Mouse (Mus musculus) midbrain, embryonic 15.5 days (tissue): ENCODE measurements around the gene Dcaf8. TPM values are rescaled to one million over a fixed set of nuclear protein-coding genes. Genes with fewer than 3 reads are reported as not detected.
"Not testable (repeated sequence)": the region's sequence is repeated elsewhere in the genome, so short reads cannot be mapped to it uniquely, and the experiment has no call there.

Experiments
- ATAC-seq: fragments of 200-750 bp; cut with Nextera tagmentation; replicated peaks from 2 replicates; pipeline ENCODE4 v1.8.0; 2017; ENCODE audit warnings: moderate TSS enrichment
- H3K27ac ChIP-seq: fragments of 300-500 bp; sonication (generic); 2 replicates; pipeline ENCODE4 v1.5.1; 2015; ENCODE audit warnings: mild to moderate bottlenecking, inconsistent platforms
- H3K27me3 ChIP-seq: fragments of 300-500 bp; sonication (generic); replicated peaks from 2 replicates; pipeline ENCODE4 v1.6.1; 2015; ENCODE audit warnings: inconsistent platforms
- H3K36me3 ChIP-seq: fragments of 300-500 bp; sonication (generic); replicated peaks from 2 replicates; pipeline ENCODE4 v1.6.1; 2015; ENCODE audit warnings: inconsistent platforms
- H3K4me1 ChIP-seq: fragments of 300-500 bp; sonication (generic); 2 replicates; pipeline ENCODE4 v1.6.1; 2015; ENCODE audit warnings: inconsistent platforms
- H3K4me2 ChIP-seq: fragments of 300-500 bp; sonication (generic); 2 replicates; pipeline ENCODE4 v1.6.1; 2015; ENCODE audit warnings: inconsistent platforms, mild to moderate bottlenecking, moderate library complexity
- H3K4me3 ChIP-seq: fragments of 300-500 bp; sonication (generic); 2 replicates; pipeline ENCODE4 v1.5.1; 2015; ENCODE audit warnings: mild to moderate bottlenecking, inconsistent platforms
- H3K9ac ChIP-seq: fragments of 300-500 bp; sonication (generic); 2 replicates; pipeline ENCODE4 v1.6.1; 2015; ENCODE audit warnings: mild to moderate bottlenecking, inconsistent platforms
- H3K9me3 ChIP-seq: fragments of 300-500 bp; sonication (generic); 2 replicates; pipeline ENCODE4 v1.6.1; 2016; ENCODE audit warnings: inconsistent platforms
- WGBS: fragments of 180-500 bp; shearing (Covaris S2); methylation state at CpG from one replicate; pipeline ENCODE4 v1.1.7; 2015; ENCODE audit warnings: mixed read lengths; 5-methylcytosine and 5-hydroxymethylcytosine counted together
- polyA plus RNA-seq: library from polyadenylated mRNA; unstranded; fragments of >200 nt; fragmentation: Nextera tagmentation; extraction: Ambion mirVana; gene quantifications from 2 replicates; pipeline ENCODE4 v1.2.1, GENCODE M21; 2015

Dcaf8 gene
- polyA plus RNA-seq, 1 experiment from 2014 or later, result 94.7 TPM

DNA sequence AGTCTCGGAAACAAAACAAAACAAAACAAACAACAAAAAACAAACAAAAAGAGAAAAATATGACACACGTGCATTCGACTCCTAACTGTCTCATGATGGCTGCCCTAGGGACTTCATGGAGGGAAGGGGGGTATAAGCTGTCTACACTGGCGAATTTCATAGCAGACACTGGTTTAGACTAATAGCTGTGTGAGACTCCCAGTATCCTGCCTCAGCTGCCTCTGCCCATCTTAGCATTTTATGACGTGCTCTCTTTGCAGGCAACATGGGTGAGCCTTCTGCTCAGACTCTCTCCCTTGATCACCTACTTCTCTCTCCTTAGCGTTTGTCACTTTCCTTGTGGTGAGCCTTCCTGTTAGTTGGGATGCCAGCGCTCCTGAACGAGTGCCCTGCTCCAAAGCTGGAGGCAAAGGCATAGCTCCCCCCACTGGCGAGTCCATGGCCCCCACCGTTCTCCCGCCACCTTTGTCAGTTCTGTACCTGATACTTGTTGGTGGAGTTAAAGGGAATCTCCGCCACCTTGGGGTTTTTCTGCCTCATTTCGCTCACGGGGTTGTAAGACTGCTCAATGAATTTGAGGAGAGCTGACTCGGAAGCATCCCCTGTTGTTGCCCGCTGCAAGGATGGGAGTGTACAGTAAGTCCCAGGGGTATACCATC, 95.8 kb downstream of the Dcaf8 start:
- WGBS, result 34% methylated on average over 16 of the region's 16 CpGs
- Histone ChIP-seq H3K9me3 (no peaks in the 10 kb centered on the region), H3K4me2 (no peak overlapping the region), H3K27me3 (no peaks in the 10 kb centered on the region), H3K27ac (no peak overlapping the region), H3K9ac (no peak overlapping the region), H3K36me3 (no peaks in the 10 kb centered on the region), H3K4me3 (no peak overlapping the region), H3K4me1 (no peaks in the 10 kb centered on the region)
- no peak for ATAC-seq

DNA sequence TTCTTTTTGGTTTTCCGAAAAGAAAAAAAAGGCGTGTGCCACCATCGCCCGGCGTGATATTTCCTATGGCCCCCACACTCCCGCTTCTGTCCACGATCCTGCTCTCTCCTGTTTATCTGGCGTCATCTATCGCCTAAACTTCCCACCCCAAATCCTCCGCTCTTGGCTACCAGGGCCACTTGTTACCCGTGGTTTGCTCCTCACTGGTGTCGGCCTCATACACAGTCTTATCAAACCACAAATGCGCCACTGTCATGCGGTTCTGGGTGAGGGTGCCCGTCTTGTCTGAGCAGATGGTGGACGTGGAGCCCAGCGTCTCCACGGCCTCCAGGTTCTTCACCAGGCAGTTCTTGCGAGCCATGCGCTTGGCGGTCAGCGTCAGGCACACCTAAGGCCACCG, 96.8 kb downstream of the Dcaf8 start:
- 53% methylated on average over 23 of the region's 23 CpGs for WGBS

More for the DNA sequence above, 96.8 kb downstream of the Dcaf8 start:
- not testable (repeated sequence) for H3K4me1 ChIP-seq, H3K9me3 ChIP-seq, ATAC-seq, H3K9ac ChIP-seq, H3K27me3 ChIP-seq, H3K4me3 ChIP-seq, H3K4me2 ChIP-seq, H3K27ac ChIP-seq, H3K36me3 ChIP-seq

Other genes starting within 250 kb of the Dcaf8 start
- gene Slamf6, start 230.6 kb upstream of the Dcaf8 start, polyA plus RNA-seq, result 0.36 TPM in 1 of 2 replicates, not detected in the other
- 48.0 and 49.6 TPM in 2 replicates for gene Vangl2, start 119.6 kb upstream of the Dcaf8 start, polyA plus RNA-seq
- gene Nhlh1, start 90.5 kb upstream of the Dcaf8 start, polyA plus RNA-seq, result 2.0 and 2.5 TPM in 2 replicates
- gene Copa, start 65.6 kb upstream of the Dcaf8 start, polyA plus RNA-seq, result 199 and 209 TPM in 2 replicates
- 116 and 122 TPM in 2 replicates for gene Ncstn, start 65.3 kb upstream of the Dcaf8 start, polyA plus RNA-seq
- gene Pex19, start 21.3 kb upstream of the Dcaf8 start, polyA plus RNA-seq, result 165 and 168 TPM in 2 replicates
- gene Pea15a, start 58.7 kb downstream of the Dcaf8 start, polyA plus RNA-seq, result 437 and 473 TPM in 2 replicates
- gene Casq1, start 71.8 kb downstream of the Dcaf8 start, polyA plus RNA-seq, result 1.7 and 2.7 TPM in 2 replicates
- gene Atp1a4, start 110.3 kb downstream of the Dcaf8 start, polyA plus RNA-seq, result 0.05 TPM in 1 of 2 replicates, not detected in the other
- 66.2 and 77.2 TPM in 2 replicates for gene Igsf8, start 113.6 kb downstream of the Dcaf8 start, polyA plus RNA-seq
- 56.5 and 63.1 TPM in 2 replicates for gene Atp1a2, start 150.0 kb downstream of the Dcaf8 start, polyA plus RNA-seq
- 5.6 and 5.9 TPM in 2 replicates for gene Kcnj9, start 181.2 kb downstream of the Dcaf8 start, polyA plus RNA-seq
- 1.8 TPM in 2 replicates for gene Kcnj10, start 193.1 kb downstream of the Dcaf8 start, polyA plus RNA-seq
- gene Pigm, start 228.5 kb downstream of the Dcaf8 start, polyA plus RNA-seq, result 4.0 and 4.1 TPM in 2 replicates